Comparison of ENCODE assay signal across 9 mouse cellular contexts in the genomic region with DNA sequence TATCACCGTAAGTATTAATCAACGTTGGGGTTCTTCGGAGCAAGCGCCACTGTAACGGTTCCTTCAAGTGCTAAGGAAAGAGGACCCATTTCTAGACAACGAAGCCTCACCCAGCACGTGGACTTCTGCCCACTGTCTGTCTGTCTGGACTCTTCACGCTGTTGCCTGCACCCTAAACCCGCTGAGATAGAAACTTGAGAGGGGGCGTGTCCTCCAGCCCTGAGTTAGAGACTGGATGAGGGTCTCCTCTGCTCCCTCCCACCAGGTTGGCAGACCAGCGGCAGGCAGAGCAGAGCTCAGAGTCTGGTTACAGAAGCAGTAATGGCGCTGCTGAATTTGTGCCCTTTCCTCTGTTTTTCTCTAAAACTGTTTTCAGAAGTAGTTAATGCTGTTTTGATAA. TPM values are rescaled to one million over a fixed set of nuclear protein-coding genes. Genes with fewer than 3 reads are reported as not detected.
DNase-seq lines count a peak whose midpoint lies in the region; ATAC-seq and TF ChIP-seq lines count a peak whose summit lies in the region.
"Had no signal": no experiment of that assay in that cellular context is flagged by ENCODE, and none has a peak within 500 bp of the region (broad histone marks: within the 10 kb centered on the region; RNA-seq: fewer than 3 reads in every experiment).

No protein-coding gene starts in this region.

- TF ChIP-seq CTCF in heart, postnatal 0 days (IDR thresholded peaks at IDR 0.05; ENCODE audit: low read depth): no peak
- no peak for TF ChIP-seq CTCF in hindbrain, postnatal 0 days (IDR thresholded peaks at IDR 0.05; ENCODE audit: low read depth)
- TF ChIP-seq CTCF in midbrain, postnatal 0 days (IDR thresholded peaks at IDR 0.05): no peak

- 17% methylated on average over 12 of the region's 12 CpGs for WGBS in heart, postnatal 0 days
- 12% methylated on average over 12 of the region's 12 CpGs for WGBS in embryonic facial prominence, embryonic 10.5 days
- WGBS in hindbrain, postnatal 0 days: 15% methylated on average over 12 of the region's 12 CpGs
- WGBS in midbrain, postnatal 0 days: 17% methylated on average over 12 of the region's 12 CpGs

- no peaks in the 10 kb centered on the region for H3K36me3 ChIP-seq in heart, postnatal 0 days (replicated peaks; ENCODE audit: control insufficient read depth, insufficient read depth, low read length)
- no peaks in the 10 kb centered on the region for H3K36me3 ChIP-seq in embryonic facial prominence, embryonic 10.5 days (replicated peaks)
- H3K36me3 ChIP-seq in hindbrain, postnatal 0 days (ENCODE audit: insufficient read depth, low read length): no peaks in the 10 kb centered on the region
- H3K36me3 ChIP-seq in midbrain, postnatal 0 days (ENCODE audit: insufficient read depth, low read length): no peaks in the 10 kb centered on the region

- H3K27ac ChIP-seq in heart, postnatal 0 days (ENCODE audit: low read depth): no peak overlapping the region
- H3K27ac ChIP-seq in embryonic facial prominence, embryonic 10.5 days (replicated peaks): peak overlapping the region; percentile 36; the same call in 1 of the 2 replicates
- no peak overlapping the region for H3K27ac ChIP-seq in hindbrain, postnatal 0 days
- no peak overlapping the region for H3K27ac ChIP-seq in midbrain, postnatal 0 days (ENCODE audit: low read depth, low read length)

- H3K9me3 ChIP-seq in heart, postnatal 0 days (replicated peaks; ENCODE audit: control insufficient read depth, low read length): no peaks in the 10 kb centered on the region
- no peaks in the 10 kb centered on the region for H3K9me3 ChIP-seq in embryonic facial prominence, embryonic 10.5 days
- H3K9me3 ChIP-seq in hindbrain, postnatal 0 days (ENCODE audit: low read length): no peaks in the 10 kb centered on the region
- H3K9me3 ChIP-seq in midbrain, postnatal 0 days (ENCODE audit: low read length): no peaks in the 10 kb centered on the region

- H3K4me1 ChIP-seq in heart, postnatal 0 days (ENCODE audit: control insufficient read depth, insufficient read depth): peaks cover 22% of the 10 kb centered on the region
- H3K4me1 ChIP-seq in embryonic facial prominence, embryonic 10.5 days: peaks cover 71% of the 10 kb centered on the region
- H3K4me1 ChIP-seq in hindbrain, postnatal 0 days (ENCODE audit: insufficient read depth, low read length): peaks cover 8% of the 10 kb centered on the region; the same call in 1 of the 2 replicates
- H3K4me1 ChIP-seq in midbrain, postnatal 0 days (ENCODE audit: insufficient read depth, low read length): peaks cover 7% of the 10 kb centered on the region

- H3K27me3 ChIP-seq in heart, postnatal 0 days (ENCODE audit: control insufficient read depth, insufficient read depth, low read length): no peaks in the 10 kb centered on the region
- peaks cover 17% of the 10 kb centered on the region; the same call in 1 of the 2 replicates for H3K27me3 ChIP-seq in embryonic facial prominence, embryonic 10.5 days (replicated peaks; ENCODE audit: low read depth, poor library complexity, severe bottlenecking)
- H3K27me3 ChIP-seq in hindbrain, postnatal 0 days (ENCODE audit: insufficient read depth, low read length): no peaks in the 10 kb centered on the region
- H3K27me3 ChIP-seq in midbrain, postnatal 0 days (ENCODE audit: insufficient read depth, low read length): no peaks in the 10 kb centered on the region

- H3K4me3 ChIP-seq in heart, postnatal 0 days (ENCODE audit: low read depth, low read length): no peak overlapping the region
- peak overlapping the region; percentile 46 for H3K4me3 ChIP-seq in embryonic facial prominence, embryonic 10.5 days
- peak overlapping the region; percentile 14 for H3K4me3 ChIP-seq in hindbrain, postnatal 0 days (ENCODE audit: low read length)
- H3K4me3 ChIP-seq in midbrain, postnatal 0 days (ENCODE audit: low read depth, low read length): peak overlapping the region; percentile 15; the same call in 1 of the 2 replicates

- no peak for ATAC-seq in heart, postnatal 0 days (ENCODE audit: insufficient read depth, low read depth)
- ATAC-seq in hindbrain, postnatal 0 days: no peak
- 0 out of 2 replicates have a peak, but pooled peaks have one; percentile 44 for ATAC-seq in midbrain, postnatal 0 days (ENCODE audit: low FRiP score)
- ATAC-seq in inflammation-experienced regulatory T-cells, adult 6 months: no peak

- DNase-seq in heart, postnatal 0 days (ENCODE audit: low spot score): no peak
- DNase-seq in heart, adult 11 months: no peak
- DNase-seq in embryonic facial prominence, embryonic 10.5 days (ENCODE audit: low spot score): peak; percentile 69
- DNase-seq in hindbrain, postnatal 0 days (ENCODE audit: low spot score): peak; percentile 53
- DNase-seq in midbrain, postnatal 0 days (ENCODE audit: low spot score): peak; percentile 41
- DNase-seq in ovary, adult 18-20 months (ENCODE audit: low spot score): no peak
- no peak for DNase-seq in frontal cortex, adult 2 months (ENCODE audit: extremely low spot score in 1 of 2, low spot score in 1 of 2)

- 0 out of 2 replicates have a peak overlapping the region, but pooled peaks have one; percentile 3 for H3K9ac ChIP-seq in heart, postnatal 0 days (replicated peaks; ENCODE audit: low read depth, low read length)
- H3K9ac ChIP-seq in hindbrain, postnatal 0 days (replicated peaks; ENCODE audit: low read length): no peak overlapping the region
- H3K9ac ChIP-seq in midbrain, postnatal 0 days (replicated peaks; ENCODE audit: low read length, poor library complexity, severe bottlenecking): no peak overlapping the region

- no peak for TF ChIP-seq EP300 in heart, postnatal 0 days (IDR thresholded peaks at IDR 0.05; ENCODE audit: low read depth)

- H3K4me2 ChIP-seq in heart, postnatal 0 days (ENCODE audit: low read depth, low read length): peak overlapping the region; percentile 47
- peak overlapping the region; percentile 52 for H3K4me2 ChIP-seq in hindbrain, postnatal 0 days (ENCODE audit: low read depth, low read length)
- peak overlapping the region; percentile 36 for H3K4me2 ChIP-seq in midbrain, postnatal 0 days (ENCODE audit: low read depth, low read length, poor library complexity, severe bottlenecking)

RNA-seq across cellular contexts. Expression of a gene that starts 10.0 kb away (rescaled TPM):
- total RNA-seq in heart, postnatal 0 days (2014; rRNA removed; ENCODE audit: low replicate concordance): not detected in 2 replicates
- 0.03 and 0.05 TPM in 2 replicates for polyA plus RNA-seq in heart, postnatal 0 days (2015; fragmentation: Nextera tagmentation; extraction: Ambion mirVana)
- polyA plus RNA-seq in embryonic facial prominence, embryonic 10.5 days (2016; fragmentation: Nextera tagmentation; extraction: Ambion mirVana): 0.64 and 0.80 TPM in 2 replicates
- not detected in 2 replicates for total RNA-seq in hindbrain, postnatal 0 days (2014; rRNA removed)
- polyA plus RNA-seq in hindbrain, postnatal 0 days (2015; fragmentation: Nextera tagmentation; extraction: Ambion mirVana): 0.15 and 0.25 TPM in 2 replicates
- total RNA-seq in midbrain, postnatal 0 days (2014; rRNA removed): 0.22 TPM in 1 of 2 replicates, not detected in the other
- 0.25 and 0.31 TPM in 2 replicates for polyA plus RNA-seq in midbrain, postnatal 0 days (2015; fragmentation: Nextera tagmentation; extraction: Ambion mirVana)
- polyA plus RNA-seq in inflammation-experienced regulatory T-cells, adult 6 months (2017; shearing (Covaris generic)): not detected
- 0.06 and 0.10 TPM in 2 replicates for polyA plus RNA-seq in frontal cortex, adult 2 months (2012; rRNA removed)
- polyA plus RNA-seq: small intestine, adult 2 months had no signal

Comparison
In these comparisons a context has a peak if more than half of its experiments do, and no peak if none do; other contexts are left out.
1. DNase-seq: peak in embryonic facial prominence, embryonic 10.5 days (single experiment), hindbrain, postnatal 0 days (single experiment) and midbrain, postnatal 0 days (single experiment); none in heart, postnatal 0 days (single experiment), heart, adult 11 months (single experiment), ovary, adult 18-20 months (single experiment) and frontal cortex, adult 2 months (0 of 2).
2. Peak in every context shown above with its lines, with median percentiles within 50 percentile points of each other: H3K4me2 ChIP-seq.